Mouse (Mus musculus): ENCODE measurements around the gene Ddx20. TPM values are rescaled to one million over a fixed set of nuclear protein-coding genes. Genes with fewer than 3 reads are reported as not detected.
"Not testable (repeated sequence)": the region's sequence is repeated elsewhere in the genome, so short reads cannot be mapped to it uniquely, and the experiment has no call there.

Ddx20 gene
- polyA plus RNA-seq, 1 experiment from 2014 or later, result 22.0 TPM

DNA sequence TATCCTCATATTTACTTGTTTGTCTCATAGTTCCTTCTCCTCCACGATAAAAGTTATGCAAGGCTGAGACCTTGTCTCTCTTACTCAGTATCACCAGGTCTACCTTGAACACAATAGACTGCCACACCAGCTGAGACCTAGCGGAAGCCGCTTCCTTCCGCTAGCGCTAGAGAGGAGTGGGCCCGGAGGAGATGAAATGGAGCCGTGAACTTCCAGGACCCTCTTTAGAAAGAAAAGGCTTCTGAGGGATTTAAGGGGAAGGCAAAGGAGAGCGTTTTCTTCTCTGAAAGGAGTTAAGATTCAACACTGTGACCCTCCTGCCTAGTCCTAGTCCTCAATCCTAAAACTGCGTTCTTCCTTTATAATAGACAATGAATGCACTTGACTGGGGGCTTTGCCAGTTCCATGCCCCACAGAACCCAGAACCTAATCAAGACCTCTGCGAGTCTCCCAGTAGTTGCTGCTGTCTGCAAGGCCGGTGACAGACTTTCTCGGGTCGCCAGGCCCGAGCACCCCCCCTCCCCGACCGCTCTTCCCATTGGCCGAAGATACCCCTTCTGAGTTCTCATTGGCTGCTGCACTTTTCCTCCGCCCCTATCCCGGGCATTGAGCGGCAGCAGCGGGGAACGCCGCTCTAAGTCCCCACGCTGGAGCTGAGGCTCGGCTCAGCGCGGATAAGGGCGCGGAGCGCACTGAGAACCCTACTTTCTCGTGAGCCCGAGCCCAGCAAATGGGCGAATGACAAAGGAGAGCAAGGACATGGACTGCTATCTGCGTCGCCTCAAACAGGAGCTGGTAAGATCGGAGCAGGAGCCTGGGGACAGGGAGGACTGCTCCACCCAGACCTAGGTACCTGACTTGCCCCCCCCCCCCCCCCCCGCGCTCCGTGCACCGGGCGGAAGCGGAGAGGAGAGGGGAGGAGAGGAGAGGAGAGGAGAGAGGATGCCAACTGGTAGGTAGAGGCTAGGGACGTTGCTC, 16.9 kb upstream of the Ddx20 start, which contains the start of gene Inka2:
Gene Inka2, plus strand, starts transcription at position 569 of the 978 bp plus-strand sequence.
- WGBS, result 3% methylated on average over 38 of the region's 43 CpGs
- Histone ChIP-seq H3K27me3 (replicated peaks) (peaks cover 38% of the 10 kb centered on the region), H3K4me3 (replicated peaks) (peak within 1 kb of the TSS; percentile 50), H3K27ac (replicated peaks) (peak within 1 kb of the TSS; percentile 69), H3K4me2 (peak within 1 kb of the TSS; percentile 98), H3K36me3 (no peaks in the 10 kb centered on the region), H3K4me1 (peaks cover 31% of the 10 kb centered on the region), H3K9me3 (replicated peaks) (no peaks in the 10 kb centered on the region), H3K9ac (replicated peaks) (peak within 1 kb of the TSS; percentile 49)
- peak; percentile 94 for ATAC-seq (ENCODE audit: low FRiP score)

DNA sequence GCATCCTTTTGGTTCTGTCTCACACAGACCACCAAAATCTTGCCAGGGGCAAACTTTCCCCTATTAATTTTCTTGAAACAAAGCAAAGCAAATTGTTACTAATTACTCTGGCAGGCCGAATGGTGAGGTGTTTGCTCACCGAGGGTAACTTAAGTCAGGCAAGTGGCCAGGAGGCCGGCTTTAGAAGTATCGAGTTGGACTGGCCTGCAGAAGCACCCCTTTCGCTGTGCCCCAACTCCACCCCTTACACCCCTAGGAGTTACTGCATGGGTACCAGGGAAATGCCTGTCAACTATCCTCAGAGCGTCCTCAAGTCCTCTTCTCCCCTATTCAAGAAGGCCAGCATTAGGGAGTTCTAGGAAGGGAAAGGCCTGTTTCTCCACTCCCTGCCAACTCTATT, 16.2 kb upstream of the Ddx20 start:
- Histone ChIP-seq H3K36me3 (no peaks in the 10 kb centered on the region), H3K9ac (replicated peaks) (no peak overlapping the region), H3K9me3 (replicated peaks) (no peaks in the 10 kb centered on the region), H3K27ac (replicated peaks) (no peak overlapping the region), H3K27me3 (replicated peaks) (peaks cover 38% of the 10 kb centered on the region), H3K4me2 (peak overlapping the region; percentile 98), H3K4me1 (peaks cover 31% of the 10 kb centered on the region), H3K4me3 (replicated peaks) (no peak overlapping the region)
- WGBS, result 52% methylated on average over 6 of the region's 6 CpGs
- no peak for ATAC-seq (ENCODE audit: low FRiP score)

GRCm38 (mm10) chr3:105701399-105701798, 14.0 kb upstream of the Ddx20 start:
- 69% methylated on average over 5 of the region's 5 CpGs for WGBS
- no peak for ATAC-seq (ENCODE audit: low FRiP score)
- H3K9me3 ChIP-seq (replicated peaks), result no peaks in the 10 kb centered on the region
- H3K27ac ChIP-seq (replicated peaks), result no peak overlapping the region
- peaks cover 24% of the 10 kb centered on the region for H3K27me3 ChIP-seq (replicated peaks)
- no peak overlapping the region for H3K9ac ChIP-seq (replicated peaks)
- no peak overlapping the region for H3K4me2 ChIP-seq
- H3K4me3 ChIP-seq (replicated peaks), result no peak overlapping the region
- no peaks in the 10 kb centered on the region for H3K36me3 ChIP-seq
- peaks cover 33% of the 10 kb centered on the region for H3K4me1 ChIP-seq

- H3K4me2 ChIP-seq; H3K4me3 ChIP-seq (replicated peaks); H3K9ac ChIP-seq (replicated peaks); H3K27ac ChIP-seq (replicated peaks); H3K36me3 ChIP-seq; ATAC-seq (ENCODE audit: low FRiP score); H3K9me3 ChIP-seq (replicated peaks): not testable (repeated sequence)
- 53% methylated on average over 1 of the region's 1 CpGs for WGBS
- Histone ChIP-seq H3K4me1 (peaks cover 36% of the 10 kb centered on the region), H3K27me3 (replicated peaks) (peaks cover 18% of the 10 kb centered on the region; the same call in 1 of the 2 replicates)
These were observed 13.4 kb upstream of the Ddx20 start for GRCm38 (mm10) chr3:105700786-105701185.

DNA sequence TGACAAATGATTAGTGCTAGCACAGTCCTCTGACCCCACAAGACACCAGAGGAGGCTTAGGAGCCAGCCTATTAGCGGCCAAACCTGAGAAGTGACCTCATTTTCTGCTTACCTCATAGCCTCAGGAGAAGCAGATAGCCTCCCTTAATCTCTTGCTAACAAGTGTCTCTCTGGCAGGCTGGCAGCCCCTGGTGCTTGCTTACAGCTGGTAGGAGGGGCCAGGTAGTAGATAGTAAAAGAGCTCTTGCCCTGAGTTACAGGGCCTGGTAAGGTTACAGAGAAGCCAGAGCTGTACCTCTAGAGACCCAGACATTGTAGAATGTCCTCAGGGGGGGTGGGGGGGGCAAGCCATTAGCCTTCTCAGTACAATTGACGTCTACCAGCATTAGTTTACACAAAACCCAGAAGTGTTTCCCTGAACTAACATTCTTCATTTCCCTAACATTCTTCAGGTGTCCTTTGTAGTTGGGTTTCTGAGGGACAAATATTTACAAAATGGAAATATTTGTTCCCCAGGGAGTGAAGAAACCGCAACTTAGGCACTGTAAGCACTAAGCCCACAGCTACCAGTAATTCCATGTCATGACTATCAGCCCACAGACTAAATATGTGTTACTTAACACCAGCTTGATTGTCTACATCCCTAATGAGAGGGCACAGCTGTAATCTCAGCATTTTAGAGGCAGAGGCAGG, 12.0 kb upstream of the Ddx20 start:
- H3K9me3 ChIP-seq (replicated peaks), result no peaks in the 10 kb centered on the region
- H3K27ac ChIP-seq (replicated peaks), result no peak overlapping the region
- no peak overlapping the region for H3K4me3 ChIP-seq (replicated peaks)
- WGBS, result 64% methylated on average over 3 of the region's 3 CpGs
- H3K27me3 ChIP-seq (replicated peaks), result peaks cover 16% of the 10 kb centered on the region; the same call in 1 of the 2 replicates
- H3K4me1 ChIP-seq, result peaks cover 28% of the 10 kb centered on the region
- no peak overlapping the region for H3K9ac ChIP-seq (replicated peaks)
- H3K36me3 ChIP-seq, result no peaks in the 10 kb centered on the region
- H3K4me2 ChIP-seq, result no peak overlapping the region
- no peak for ATAC-seq (ENCODE audit: low FRiP score)

- Histone ChIP-seq H3K27ac (replicated peaks) (no peak overlapping the region), H3K27me3 (replicated peaks) (peaks cover 16% of the 10 kb centered on the region; the same call in 1 of the 2 replicates), H3K4me3 (replicated peaks) (no peak overlapping the region), H3K9me3 (replicated peaks) (no peaks in the 10 kb centered on the region), H3K36me3 (no peaks in the 10 kb centered on the region), H3K4me2 (no peak overlapping the region), H3K4me1 (peaks cover 19% of the 10 kb centered on the region), H3K9ac (replicated peaks) (no peak overlapping the region)
- WGBS, result 94% methylated on average over 1 of the region's 1 CpGs
- ATAC-seq (ENCODE audit: low FRiP score), result no peak
These were observed 10.9 kb upstream of the Ddx20 start for GRCm38 (mm10) chr3:105698311-105698710.

DNA sequence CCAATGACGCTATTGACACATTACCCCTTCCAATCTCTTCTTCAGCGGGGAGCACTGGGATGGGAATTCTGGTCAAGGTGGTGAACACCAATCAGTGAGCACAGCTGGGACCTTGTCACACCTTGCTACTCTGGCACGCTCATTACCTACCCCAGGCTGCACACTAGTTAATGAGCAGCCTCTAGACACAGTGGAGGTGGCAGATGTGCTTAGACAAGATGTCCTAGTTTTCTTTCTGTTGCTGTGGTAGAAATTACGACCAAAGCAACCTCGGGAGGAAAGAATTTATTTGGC, 9.7 kb upstream of the Ddx20 start:
- Histone ChIP-seq H3K36me3 (no peaks in the 10 kb centered on the region), H3K27ac (replicated peaks) (no peak overlapping the region)
- no peak for ATAC-seq (ENCODE audit: low FRiP score)

GRCm38 (mm10) chr3:105696387-105697147, 9.2 kb upstream of the Ddx20 start:
- ATAC-seq (ENCODE audit: low FRiP score), result no peak
- 0 out of 2 replicates have a peak overlapping the region, but pooled peaks have one; percentile 3 for H3K9ac ChIP-seq (replicated peaks)
- no peaks in the 10 kb centered on the region for H3K9me3 ChIP-seq (replicated peaks)
- no peak overlapping the region for H3K27ac ChIP-seq (replicated peaks)
- peaks cover 19% of the 10 kb centered on the region for H3K4me1 ChIP-seq
- peak overlapping the region; percentile 34 for H3K4me2 ChIP-seq
- H3K27me3 ChIP-seq (replicated peaks), result 0 out of 2 replicates have a peak, but pooled peaks cover 4% of the 10 kb centered on the region
- WGBS, result 62% methylated on average over 17 of the region's 17 CpGs
- no peaks in the 10 kb centered on the region for H3K36me3 ChIP-seq
- no peak overlapping the region for H3K4me3 ChIP-seq (replicated peaks)

More for the DNA sequence above, 9.7 kb upstream of the Ddx20 start:
- H3K4me1 ChIP-seq, result peaks cover 19% of the 10 kb centered on the region
- 70% methylated on average over 5 of the region's 5 CpGs for WGBS
- H3K9me3 ChIP-seq (replicated peaks), result no peaks in the 10 kb centered on the region
- H3K9ac ChIP-seq (replicated peaks), result no peak overlapping the region
- H3K4me3 ChIP-seq (replicated peaks), result no peak overlapping the region
- H3K4me2 ChIP-seq, result no peak overlapping the region
- 0 out of 2 replicates have a peak, but pooled peaks cover 4% of the 10 kb centered on the region for H3K27me3 ChIP-seq (replicated peaks)

GRCm38 (mm10) chr3:105695476-105696386, 8.4 kb upstream of the Ddx20 start:
- Histone ChIP-seq H3K27me3 (replicated peaks) (0 out of 2 replicates have a peak, but pooled peaks cover 4% of the 10 kb centered on the region), H3K27ac (replicated peaks) (peak overlapping the region; percentile 1; the same call in 1 of the 2 replicates), H3K4me2 (peak overlapping the region; percentile 34), H3K9ac (replicated peaks) (peak overlapping the region; percentile 3; the same call in 1 of the 2 replicates), H3K9me3 (replicated peaks) (no peaks in the 10 kb centered on the region), H3K36me3 (no peaks in the 10 kb centered on the region), H3K4me1 (peaks cover 19% of the 10 kb centered on the region), H3K4me3 (replicated peaks) (no peak overlapping the region)
- 31% methylated on average over 20 of the region's 20 CpGs for WGBS
- peak; percentile 36 for ATAC-seq (ENCODE audit: low FRiP score)

DNA sequence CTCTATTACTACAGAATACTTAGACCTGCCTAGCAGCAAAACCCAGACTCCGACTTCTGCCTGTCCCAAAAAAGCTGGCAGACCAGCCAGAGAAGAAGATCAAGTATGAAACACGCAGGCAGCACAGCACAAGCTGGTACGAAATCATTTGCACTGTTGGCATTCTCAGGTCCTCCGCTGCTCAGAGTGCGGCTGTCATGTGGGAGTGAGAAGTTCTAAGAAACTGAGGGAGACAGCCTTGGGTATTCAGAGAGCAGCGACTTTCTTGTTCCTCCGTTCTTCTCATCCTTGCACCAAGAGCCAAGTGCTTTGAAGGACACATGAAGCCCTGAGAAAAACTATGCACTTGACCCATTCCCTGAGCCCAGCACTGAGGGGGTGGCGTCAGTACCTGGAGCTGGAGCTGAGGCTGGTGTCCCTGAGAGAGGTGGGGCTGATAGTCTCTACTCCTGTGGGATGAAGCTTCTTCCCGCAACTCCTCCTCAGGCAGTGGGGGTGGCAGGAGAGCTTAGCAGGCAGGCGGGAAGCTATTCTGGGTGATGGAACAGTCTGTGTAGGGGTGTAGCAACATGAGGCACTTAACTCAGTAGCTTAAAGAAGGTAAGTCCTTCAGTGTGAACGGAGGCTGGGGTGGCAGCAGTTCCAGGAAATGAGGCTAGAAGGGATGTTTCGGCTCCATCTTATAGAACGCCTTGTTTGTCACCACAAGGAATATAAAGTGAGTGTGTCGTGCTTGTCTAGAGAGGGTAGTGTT, 6.1 kb upstream of the Ddx20 start:
- H3K4me1 ChIP-seq, result peaks cover 19% of the 10 kb centered on the region
- no peaks in the 10 kb centered on the region for H3K36me3 ChIP-seq
- no peak overlapping the region for H3K4me2 ChIP-seq
- 0 out of 2 replicates have a peak, but pooled peaks cover 8% of the 10 kb centered on the region for H3K27me3 ChIP-seq (replicated peaks)
- H3K4me3 ChIP-seq (replicated peaks), result no peak overlapping the region
- 81% methylated on average over 14 of the region's 14 CpGs for WGBS
- H3K9me3 ChIP-seq (replicated peaks), result no peaks in the 10 kb centered on the region
- no peak for ATAC-seq (ENCODE audit: low FRiP score)
- H3K9ac ChIP-seq (replicated peaks), result no peak overlapping the region
- no peak overlapping the region for H3K27ac ChIP-seq (replicated peaks)
